Mouse (Mus musculus): ENCODE results near the gene Rreb1.

Rreb1 gene

GRCm38 (mm10) chr13:37854031-37854431, 75.8 kb downstream of the Rreb1 start:
- no peak for DNase-seq (ENCODE audit: low spot score)

DNA sequence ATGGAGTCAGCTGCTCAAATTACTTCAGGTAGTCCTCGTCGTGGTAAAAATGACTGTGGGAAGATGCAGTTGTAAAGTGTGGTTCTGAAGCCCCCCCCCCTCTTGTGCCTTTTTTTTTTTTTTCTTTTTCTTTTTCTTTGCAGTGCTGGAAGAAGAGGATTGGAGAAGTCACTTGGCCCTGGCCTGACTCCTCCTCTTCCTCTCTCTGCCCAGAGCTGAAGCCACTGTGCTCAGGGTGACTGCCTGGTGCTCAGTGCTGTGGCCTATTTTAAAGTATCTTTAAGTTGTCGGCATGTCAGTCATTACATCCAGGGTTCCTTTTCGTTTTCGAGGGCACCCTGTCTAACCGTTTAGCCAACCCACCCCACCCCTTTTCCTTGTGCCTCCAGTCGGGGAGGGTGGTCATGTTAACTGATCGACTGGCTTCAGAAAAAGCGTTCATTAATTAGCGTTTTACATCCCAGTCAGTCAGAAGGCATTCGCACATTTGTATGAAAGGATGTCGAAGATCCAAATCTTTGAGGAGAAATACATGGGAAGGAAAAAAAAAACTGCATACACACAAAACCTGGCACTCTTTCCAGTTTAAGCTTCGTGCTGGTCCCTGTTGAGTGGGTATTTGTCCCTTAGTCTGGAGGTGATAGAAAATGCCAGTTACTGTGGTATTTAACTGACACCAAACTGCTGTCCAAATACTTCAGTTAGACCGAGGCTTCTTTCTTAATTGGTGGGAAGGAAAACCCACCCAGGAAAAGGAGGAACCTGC, 76.4 kb downstream of the Rreb1 start:
- no peak for DNase-seq (ENCODE audit: low spot score)

- no peak for DNase-seq (ENCODE audit: low spot score)
Observed at GRCm38 (mm10) chr13:37855221-37855757, 77.1 kb downstream of the Rreb1 start.

GRCm38 (mm10) chr13:37855765-37856164, 77.6 kb downstream of the Rreb1 start:
- DNase-seq (ENCODE audit: low spot score) = no peak

DNA sequence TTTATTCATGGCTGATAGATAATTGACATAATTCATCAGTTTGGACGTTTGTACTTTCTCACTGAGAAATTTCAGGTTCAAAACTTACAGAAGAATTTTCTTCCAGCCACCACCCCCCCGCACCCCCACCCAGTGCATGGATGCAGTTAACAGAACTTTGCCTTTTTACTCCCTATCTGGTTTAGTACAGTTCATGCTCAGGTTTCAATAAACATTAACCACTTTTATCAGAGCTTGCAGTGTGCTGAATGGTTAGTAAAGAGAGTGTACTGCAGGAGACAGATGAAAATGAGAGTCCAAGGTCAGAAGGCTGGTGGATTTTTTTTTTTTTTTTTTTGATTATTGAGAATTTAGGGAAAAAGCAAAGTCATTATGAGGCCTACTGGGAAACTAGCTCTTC, 78.3 kb downstream of the Rreb1 start:
- no peak for DNase-seq (ENCODE audit: low spot score)

DNA sequence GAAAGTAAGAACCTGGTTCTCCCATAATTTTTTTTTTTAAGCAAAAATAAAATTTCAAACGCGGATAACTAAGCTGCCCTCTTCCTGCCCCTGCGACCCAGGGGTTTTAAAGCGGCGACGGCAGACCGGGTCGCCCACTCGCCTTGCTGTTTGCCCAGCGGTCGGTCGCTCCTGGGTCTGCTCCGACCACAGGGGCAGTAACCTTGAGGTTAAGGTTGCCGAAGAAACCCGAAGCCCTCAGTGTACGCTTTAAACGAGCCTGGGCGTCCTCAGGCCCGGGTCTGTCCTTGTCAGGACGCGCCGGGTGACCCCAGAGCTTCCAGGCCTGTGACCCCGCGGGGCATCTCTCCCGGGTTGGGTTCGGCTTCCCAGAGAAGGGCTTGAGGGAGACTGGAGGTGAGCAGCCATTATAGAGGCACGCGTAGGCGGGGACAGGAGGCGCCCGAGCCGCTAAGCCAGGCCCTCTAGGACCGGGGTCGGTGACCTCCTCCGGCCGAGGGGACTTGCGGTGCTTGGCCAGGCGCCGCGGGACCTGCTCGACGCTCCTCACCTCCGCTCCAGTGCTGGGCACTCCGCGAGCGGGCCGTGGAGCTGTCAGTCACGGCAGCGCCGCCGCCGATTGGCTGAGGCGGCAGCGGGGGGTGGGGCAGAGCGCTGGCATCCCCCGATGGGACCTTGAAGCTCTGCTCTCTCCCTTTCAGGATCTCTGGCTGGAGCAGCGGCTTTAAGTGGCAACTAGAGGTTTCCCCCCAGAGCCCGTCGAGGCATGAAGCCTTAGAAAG, 79.3 kb downstream of the Rreb1 start:
- peak; percentile 94 for DNase-seq (ENCODE audit: low spot score)

DNA sequence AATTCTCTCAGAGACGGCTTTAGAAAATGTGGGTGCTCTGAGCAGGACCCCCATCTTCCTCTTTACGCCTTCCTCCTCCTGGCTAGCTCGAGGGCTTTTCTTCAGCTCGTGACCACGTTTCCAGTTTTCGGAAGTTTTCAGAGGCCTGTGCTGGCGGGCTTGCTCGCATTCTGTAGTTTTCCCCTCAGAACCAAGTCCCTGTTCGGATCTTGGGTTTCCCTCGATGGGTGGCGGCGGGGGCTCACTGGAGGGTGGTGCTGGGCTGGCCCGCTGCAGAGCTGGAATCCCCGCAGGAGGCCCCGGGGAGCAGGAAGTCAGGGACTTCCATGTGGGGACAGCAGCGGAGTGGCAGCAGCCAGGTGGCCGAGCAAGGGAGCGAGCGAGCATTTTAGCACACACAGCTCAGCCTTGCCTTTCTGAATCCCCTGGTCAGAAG, 79.9 kb downstream of the Rreb1 start:
- no peak for DNase-seq (ENCODE audit: low spot score)

DNA sequence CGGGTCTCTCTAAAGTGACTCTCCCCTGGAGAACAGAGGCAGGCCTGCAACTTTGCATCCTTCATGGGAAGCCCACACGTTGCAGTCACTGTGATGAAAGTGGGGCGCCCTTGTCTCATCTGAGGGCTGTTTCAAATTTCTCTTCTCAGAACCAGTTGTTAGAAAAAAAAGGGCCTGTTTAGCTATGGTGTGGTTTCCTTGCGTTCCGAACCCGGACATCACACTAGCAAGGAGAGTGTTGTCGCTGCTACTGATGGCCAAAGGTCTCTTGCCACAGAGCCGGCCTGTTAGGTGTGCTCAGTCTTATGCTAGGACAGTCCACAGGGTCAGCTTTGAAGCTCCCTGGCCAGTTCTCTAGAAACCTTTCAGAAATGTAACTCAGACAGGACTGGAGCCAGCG, 80.3 kb downstream of the Rreb1 start:
- DNase-seq (ENCODE audit: low spot score) = no peak

DNA sequence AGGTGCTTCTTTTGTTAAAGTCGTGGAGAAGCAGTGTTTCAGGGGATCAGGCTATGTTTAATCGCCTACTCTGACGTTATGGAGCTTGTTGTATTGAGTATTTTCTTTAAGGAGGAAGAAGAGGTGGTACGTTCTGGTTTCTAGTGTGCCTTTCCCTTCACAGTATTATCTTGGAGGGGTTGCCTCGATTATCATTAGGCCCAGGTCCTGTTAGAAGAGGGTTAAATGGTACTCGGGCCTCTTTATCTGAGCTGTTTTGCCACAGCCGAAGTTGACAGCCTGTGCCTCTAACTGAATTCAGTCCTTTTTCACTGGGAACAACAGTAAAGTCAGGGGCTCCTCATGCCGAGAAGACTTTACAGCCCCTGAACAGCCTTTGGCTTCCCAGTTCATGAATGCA, 81.6 kb downstream of the Rreb1 start:
- no peak for DNase-seq (ENCODE audit: low spot score)

DNA sequence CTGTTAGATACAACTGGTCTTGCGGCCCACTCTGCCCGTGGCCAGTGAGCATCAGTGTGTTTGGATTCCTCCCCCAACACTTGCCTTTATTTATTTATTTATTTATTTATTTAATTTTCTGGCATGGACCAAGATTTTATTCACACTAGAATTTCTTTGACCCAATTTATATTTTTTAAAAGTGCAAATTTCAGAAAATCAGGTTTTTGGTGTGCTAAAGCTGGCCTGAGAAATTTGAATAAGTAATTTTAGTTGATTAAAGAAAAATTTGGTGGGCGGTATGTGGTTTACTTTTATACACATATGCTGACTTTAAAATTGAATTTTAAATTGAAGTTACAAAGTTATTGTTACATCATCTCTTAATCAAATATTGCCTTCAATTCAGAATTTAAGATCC, 82.0 kb downstream of the Rreb1 start:
- DNase-seq (ENCODE audit: low spot score) = no peak

DNA sequence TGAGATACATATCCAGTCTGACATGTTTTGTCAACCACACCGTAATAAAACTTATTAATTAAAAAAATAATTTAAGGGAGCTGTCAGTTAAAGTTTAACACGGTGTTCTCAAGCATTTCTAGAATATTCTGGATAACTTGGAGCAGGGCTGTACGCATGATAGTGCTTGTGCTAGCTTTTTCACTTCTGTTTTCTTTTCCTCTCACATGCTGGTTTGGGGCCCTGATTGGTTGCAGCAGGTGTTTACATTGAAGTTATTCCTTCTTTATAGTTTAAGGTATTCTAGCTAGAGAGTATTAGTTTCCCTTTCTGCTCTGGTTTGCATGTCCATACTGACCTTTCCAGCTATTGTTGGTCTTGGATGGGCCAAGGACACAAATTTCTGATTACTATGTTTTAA, 82.6 kb downstream of the Rreb1 start:
- no peak for DNase-seq (ENCODE audit: low spot score)

DNA sequence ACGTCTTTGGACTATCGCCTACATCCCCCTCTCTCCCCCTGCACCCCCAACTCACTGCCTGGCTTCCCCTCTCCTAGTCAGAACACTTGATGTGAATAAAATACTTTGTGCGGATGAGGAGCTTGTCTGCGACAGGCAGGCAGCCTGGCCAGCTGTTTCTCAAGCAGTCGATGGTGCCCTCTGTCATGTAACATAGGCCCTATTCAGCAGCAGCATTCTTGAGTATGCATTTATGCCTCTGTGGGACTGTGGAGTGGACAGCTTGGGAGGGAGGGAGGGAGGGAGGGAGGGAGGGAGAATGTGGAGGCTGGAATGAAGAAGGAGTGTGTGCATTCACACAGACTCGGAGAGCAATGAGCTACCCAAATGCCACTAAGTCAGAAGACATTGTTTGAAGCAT, 84.3 kb downstream of the Rreb1 start:
- DNase-seq (ENCODE audit: low spot score) = no peak

GRCm38 (mm10) chr13:37863643-37864042, 85.4 kb downstream of the Rreb1 start:
- no peak for DNase-seq (ENCODE audit: low spot score)

DNA sequence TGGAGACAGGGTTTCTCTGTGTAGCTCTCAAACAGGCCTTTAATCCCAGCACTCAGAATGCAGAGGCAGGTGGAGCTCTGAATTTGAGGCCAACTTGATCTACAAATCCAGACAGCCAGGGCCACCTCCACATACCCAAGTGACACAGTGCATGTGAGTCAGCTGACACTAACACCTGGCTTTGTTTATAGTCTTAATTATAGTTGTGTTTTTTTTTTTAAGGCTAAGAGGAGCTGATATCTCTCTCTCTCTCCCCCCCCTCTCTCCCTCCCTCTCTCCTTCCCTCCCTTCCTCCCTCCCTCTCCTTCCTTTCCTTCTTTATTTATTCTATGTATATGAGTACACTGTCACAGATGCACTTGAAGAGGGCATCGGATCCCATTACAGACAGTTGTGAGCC, 86.5 kb downstream of the Rreb1 start:
- DNase-seq (ENCODE audit: low spot score) = no peak

DNA sequence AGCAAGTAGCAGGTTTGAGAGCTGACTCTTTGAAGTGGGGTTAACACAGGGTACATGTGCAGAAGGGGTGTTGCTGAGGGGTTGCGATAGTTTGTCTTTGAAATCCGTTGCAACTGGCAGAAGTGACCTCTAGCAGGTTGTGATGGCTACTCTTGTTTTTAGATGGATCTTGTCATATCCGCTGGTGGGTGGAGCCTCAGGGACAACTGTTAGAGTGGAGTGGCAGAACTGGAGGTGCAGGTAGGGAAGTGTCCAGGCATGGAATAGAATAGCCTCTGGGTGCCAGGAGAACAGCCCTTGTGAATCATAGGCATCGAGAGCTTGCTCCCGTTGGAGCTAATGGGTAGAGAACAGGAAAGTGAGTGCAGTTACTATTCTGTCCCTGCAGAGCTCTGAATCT, 88.1 kb downstream of the Rreb1 start:
- DNase-seq (ENCODE audit: low spot score) = no peak

- no peak for DNase-seq (ENCODE audit: low spot score)
Observed at GRCm38 (mm10) chr13:37866846-37867245, 88.6 kb downstream of the Rreb1 start.

- no peak for DNase-seq (ENCODE audit: low spot score)
Observed at GRCm38 (mm10) chr13:37870118-37870908, 92.1 kb downstream of the Rreb1 start.

GRCm38 (mm10) chr13:37872142-37872835, 94.1 kb downstream of the Rreb1 start:
- no peak for DNase-seq (ENCODE audit: low spot score)

DNA sequence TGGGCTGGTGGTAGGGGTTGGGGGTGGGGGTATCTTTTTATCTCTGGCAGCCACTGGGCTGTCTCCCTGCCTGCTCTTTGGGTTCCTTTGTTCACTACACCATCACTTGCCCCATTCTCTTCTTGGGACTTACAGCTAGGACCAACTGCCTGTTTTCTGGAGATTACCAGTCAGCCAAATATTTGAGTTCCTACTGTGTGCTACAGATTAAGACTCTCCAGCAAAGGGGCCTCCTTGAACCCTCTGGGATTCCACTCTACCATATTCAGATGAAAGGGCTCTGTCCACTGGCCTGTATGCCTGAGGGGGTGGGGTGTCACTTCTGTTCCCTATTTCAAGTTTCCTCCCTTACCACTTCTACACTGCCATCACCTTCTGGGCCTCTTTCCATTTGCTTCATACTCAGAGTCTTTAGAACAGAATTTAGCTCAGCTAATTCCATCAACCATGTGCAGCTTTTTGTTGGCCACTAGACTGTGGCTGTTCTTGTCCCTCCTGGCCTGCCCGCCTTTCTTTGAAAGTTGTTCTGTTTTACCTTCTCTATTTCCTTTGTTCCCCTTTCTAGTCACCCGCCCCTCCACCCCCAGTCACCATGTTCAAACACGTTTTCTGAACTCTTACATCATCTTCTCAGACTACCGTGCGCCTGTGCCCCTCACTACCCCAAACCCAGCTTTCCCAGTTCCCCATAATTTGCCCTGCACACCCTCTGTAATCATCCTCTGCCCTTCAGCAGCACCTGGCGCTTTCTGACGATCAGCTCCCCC, 95.1 kb downstream of the Rreb1 start:
- no peak for DNase-seq (ENCODE audit: low spot score)

- DNase-seq (ENCODE audit: low spot score) = no peak
Observed at GRCm38 (mm10) chr13:37875919-37876318, 97.7 kb downstream of the Rreb1 start.

- DNase-seq (ENCODE audit: low spot score) = no peak
Observed at GRCm38 (mm10) chr13:37876366-37876765, 98.2 kb downstream of the Rreb1 start.
